Mouse (Mus musculus) hindbrain, postnatal 0 days (tissue): ENCODE results near the gene Umps. TPM values are rescaled to one million over a fixed set of nuclear protein-coding genes. Genes with fewer than 3 reads are reported as not detected.
A peak's percentile ranks its signal among the peaks of the same experiment; 100 is the strongest.

ENCODE experiments used
- ATAC-seq: fragments of 200-750 bp; cut with Nextera tagmentation; 2 replicates; pipeline ENCODE4 v1.8.0; 2017; ENCODE audit warnings: mild to moderate bottlenecking, moderate TSS enrichment, moderate library complexity
- DNase-seq: peaks from one replicate; pipeline ENCODE4 v3.0.0-alpha.2; 2015; ENCODE audit warnings: low spot score
- H3K27ac ChIP-seq: fragments of 300-500 bp; sonication (generic); 2 replicates; pipeline ENCODE4 v1.5.1; 2014; ENCODE audit warnings: mild to moderate bottlenecking
- H3K27me3 ChIP-seq: fragments of 300-500 bp; sonication (generic); 2 replicates; pipeline ENCODE4 v1.6.1; 2014; ENCODE audit warnings: low read length, mixed read lengths; ENCODE audit not compliant: insufficient read depth
- H3K36me3 ChIP-seq: fragments of 300-500 bp; sonication (generic); 2 replicates; pipeline ENCODE4 v1.6.1; 2014; ENCODE audit warnings: low read length, mixed read lengths; ENCODE audit not compliant: insufficient read depth
- H3K4me1 ChIP-seq: fragments of 300-500 bp; sonication (generic); 2 replicates; pipeline ENCODE4 v1.6.1; 2014; ENCODE audit warnings: antibody characterized with exemption, low read length, mixed read lengths; ENCODE audit not compliant: insufficient read depth
- H3K4me2 ChIP-seq: fragments of 300-500 bp; sonication (generic); 2 replicates; pipeline ENCODE4 v1.6.1; 2014; ENCODE audit warnings: low read depth, mild to moderate bottlenecking, low read length, moderate library complexity, mixed read lengths
- H3K4me3 ChIP-seq: fragments of 300-500 bp; sonication (generic); 2 replicates; pipeline ENCODE4 v1.5.1; 2014; ENCODE audit warnings: low read length
- H3K9ac ChIP-seq: fragments of 300-500 bp; sonication (generic); replicated peaks from 2 replicates; pipeline ENCODE4 v1.6.1; 2014; ENCODE audit warnings: mild to moderate bottlenecking, low read length, moderate library complexity, mixed read lengths
- H3K9me3 ChIP-seq: fragments of 300-500 bp; sonication (generic); 2 replicates; pipeline ENCODE4 v1.6.1; 2016; ENCODE audit warnings: low read length, mixed read lengths
- CTCF ChIP-seq: IDR thresholded peaks from 2 replicates; pipeline ENCODE4 v1.5.1; 2016; ENCODE audit warnings: antibody characterized with exemption, control low read depth, low read depth
- WGBS: fragments of 180-500 bp; shearing (Covaris S2); extraction: QIAGEN DNeasy Blood & Tissue Kit; methylation state at CpG from one replicate; pipeline ENCODE4 v1.1.7; 2014; 5-methylcytosine and 5-hydroxymethylcytosine counted together
- polyA plus RNA-seq: library from polyadenylated mRNA; unstranded; fragments of >200 nt; fragmentation: Nextera tagmentation; extraction: Ambion mirVana; gene quantifications from 2 replicates; pipeline ENCODE4 v1.2.1, GENCODE M21; 2015
- total RNA-seq: library from RNA; depleted of rRNA; stranded (reverse); fragments of >200 nt; gene quantifications from 2 replicates; pipeline ENCODE4 v1.2.3, GENCODE M21; 2014

The Umps gene
- total and polyA plus RNA-seq, 2 experiments from 2014 or later, result 23.6 to 23.7 TPM

DNA sequence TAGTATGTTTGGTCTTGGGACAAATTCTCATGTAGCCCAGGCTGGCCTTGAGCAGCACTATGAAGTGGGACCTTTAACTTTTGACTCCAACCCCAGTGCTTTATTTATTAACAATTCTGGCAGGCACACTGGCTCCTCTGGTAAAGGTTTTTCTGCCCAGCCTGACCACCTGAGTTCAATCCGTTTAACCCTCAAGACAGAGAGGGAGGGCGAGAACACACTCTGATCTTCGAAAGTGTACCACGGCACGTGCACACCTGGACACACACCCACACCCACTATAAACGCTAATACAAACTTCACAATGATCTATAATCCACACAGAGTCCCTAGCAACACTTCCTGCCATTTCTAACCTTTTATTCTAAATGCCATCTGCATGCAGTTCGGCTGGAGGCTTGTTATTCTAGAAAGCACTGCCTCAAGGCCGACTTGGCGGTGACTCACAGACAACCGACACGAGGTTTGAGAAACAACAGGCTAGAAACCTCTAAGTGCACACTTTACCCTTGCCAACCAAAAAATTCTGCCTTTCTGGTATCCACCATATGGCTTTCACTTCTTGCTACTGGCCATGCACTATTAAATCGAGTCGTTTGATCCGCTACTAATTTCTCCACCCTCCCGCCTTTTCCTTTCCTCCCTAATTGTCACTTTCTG, 830 bp downstream of the Umps start:
- H3K9ac ChIP-seq, result peak overlapping the region; percentile 78
- ATAC-seq (peak; percentile 1; the same call in 1 of the 2 replicates), DNase-seq (no peak)
- H3K4me2 ChIP-seq, result peak overlapping the region; percentile 93
- peak overlapping the region; percentile 67; the same call in 1 of the 2 replicates for H3K27ac ChIP-seq
- no peak for TF ChIP-seq CTCF
- no peaks in the 10 kb centered on the region for H3K9me3 ChIP-seq
- peak overlapping the region; percentile 88 for H3K4me3 ChIP-seq
- no peaks in the 10 kb centered on the region for H3K27me3 ChIP-seq
- peaks cover 15% of the 10 kb centered on the region for H3K36me3 ChIP-seq
- H3K4me1 ChIP-seq, result 0 out of 2 replicates have a peak, but pooled peaks cover 3% of the 10 kb centered on the region
- WGBS, result 14% methylated on average over 15 of the region's 15 CpGs

- WGBS, result 92% methylated on average over 6 of the region's 6 CpGs
- no peak for DNase-seq
- 0 out of 2 replicates have a peak, but pooled peaks cover 3% of the 10 kb centered on the region for H3K4me1 ChIP-seq
- H3K9ac ChIP-seq, result no peak overlapping the region
- no peaks in the 10 kb centered on the region for H3K27me3 ChIP-seq
- no peak overlapping the region for H3K4me3 ChIP-seq
- no peaks in the 10 kb centered on the region for H3K9me3 ChIP-seq
- TF ChIP-seq CTCF, result no peak
- no peak overlapping the region for H3K4me2 ChIP-seq
- no peak for ATAC-seq
- H3K27ac ChIP-seq, result no peak overlapping the region
- H3K36me3 ChIP-seq, result peaks cover 30% of the 10 kb centered on the region
Observed at GRCm38 (mm10) chr16:33963509-33963908, 3.3 kb downstream of the Umps start.

DNA sequence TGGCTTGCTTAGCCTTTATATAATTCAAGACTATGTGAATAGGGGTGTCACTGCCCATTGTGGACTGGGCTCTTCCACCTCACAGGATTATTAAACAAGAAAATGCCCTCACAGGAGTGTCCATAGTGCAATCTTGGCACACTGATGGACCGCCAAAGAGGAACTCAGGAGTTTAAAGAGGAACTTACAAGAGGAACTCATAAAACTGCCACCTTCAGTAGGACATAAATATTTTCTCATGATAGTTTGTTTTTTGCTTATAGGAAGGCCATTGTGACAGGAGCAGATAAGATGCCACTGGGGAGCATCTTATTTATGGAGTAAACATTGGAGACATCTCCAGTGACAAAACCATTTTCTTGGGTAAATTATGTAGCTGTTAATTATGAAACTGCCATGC, 12.0 kb downstream of the Umps start:
- no peak overlapping the region for H3K27ac ChIP-seq
- no peak overlapping the region for H3K9ac ChIP-seq
- WGBS, result 97% methylated on average over 1 of the region's 1 CpGs
- ATAC-seq (no peak), DNase-seq (no peak)
- no peak overlapping the region for H3K4me3 ChIP-seq
- TF ChIP-seq CTCF, result no peak
- no peaks in the 10 kb centered on the region for H3K9me3 ChIP-seq
- no peaks in the 10 kb centered on the region for H3K4me1 ChIP-seq
- peaks cover 42% of the 10 kb centered on the region for H3K36me3 ChIP-seq
- no peaks in the 10 kb centered on the region for H3K27me3 ChIP-seq
- H3K4me2 ChIP-seq, result no peak overlapping the region

DNA sequence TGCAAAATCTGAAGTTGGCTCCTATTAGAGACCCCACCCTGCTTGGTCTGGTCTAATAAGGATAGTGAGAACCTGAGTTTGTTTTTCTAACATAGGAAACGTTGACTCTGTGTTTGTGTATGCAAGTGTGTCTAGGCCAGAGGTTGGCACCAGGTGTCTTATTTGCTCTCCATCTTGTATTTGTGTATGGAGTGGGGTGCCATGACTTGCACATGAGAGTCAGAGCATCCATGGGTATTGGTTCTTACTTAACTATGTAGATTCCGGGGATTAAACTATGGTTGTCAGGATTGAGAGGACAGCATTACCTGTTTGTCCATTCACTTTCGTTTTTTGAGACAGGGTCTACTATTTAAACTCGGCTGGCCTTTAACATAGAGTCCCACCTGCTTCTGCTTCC, 13.8 kb downstream of the Umps start:
- Histone ChIP-seq H3K4me2 (no peak overlapping the region), H3K4me3 (no peak overlapping the region), H3K36me3 (peaks cover 36% of the 10 kb centered on the region), H3K9me3 (no peaks in the 10 kb centered on the region), H3K9ac (no peak overlapping the region), H3K27ac (no peak overlapping the region), H3K27me3 (no peaks in the 10 kb centered on the region), H3K4me1 (no peaks in the 10 kb centered on the region)
- no peak for TF ChIP-seq CTCF
- DNase-seq, result no peak
- 87% methylated on average over 4 of the region's 4 CpGs for WGBS
- ATAC-seq, result no peak

DNA sequence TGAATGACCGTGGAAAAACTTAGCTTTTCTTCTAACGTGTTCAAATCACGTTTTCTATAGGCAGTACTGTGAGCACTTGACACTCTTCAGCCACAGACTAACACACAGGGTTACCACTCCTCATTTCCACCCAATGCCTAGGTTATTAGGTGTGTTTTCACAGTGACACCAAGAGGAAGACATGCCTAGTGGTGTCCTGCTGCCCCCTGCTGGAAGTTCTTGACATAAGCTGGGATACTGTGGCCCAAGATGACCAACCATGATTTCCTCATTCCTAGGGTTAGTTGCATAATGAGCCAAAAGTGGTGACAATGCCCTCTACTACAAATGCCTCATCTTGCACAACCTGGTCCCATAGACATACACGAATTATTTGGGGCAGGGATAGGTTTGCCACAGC, 16.0 kb downstream of the Umps start:
- Histone ChIP-seq H3K4me3 (no peak overlapping the region), H3K36me3 (peaks cover 20% of the 10 kb centered on the region; the same call in 1 of the 2 replicates), H3K9me3 (no peaks in the 10 kb centered on the region), H3K4me1 (no peaks in the 10 kb centered on the region), H3K4me2 (no peak overlapping the region), H3K27me3 (no peaks in the 10 kb centered on the region), H3K9ac (no peak overlapping the region), H3K27ac (no peak overlapping the region)
- ATAC-seq, result peak; percentile 74
- WGBS, result 36% methylated on average over 4 of the region's 4 CpGs
- TF ChIP-seq CTCF, result peak; percentile 98
- peak; percentile 88 for DNase-seq

- TF ChIP-seq CTCF, result peak; percentile 40
- ATAC-seq (0 out of 2 replicates have a peak, but pooled peaks have one; percentile 7), DNase-seq (no peak)
- Histone ChIP-seq H3K36me3 (peaks cover 16% of the 10 kb centered on the region; the same call in 1 of the 2 replicates), H3K27me3 (no peaks in the 10 kb centered on the region), H3K4me1 (no peaks in the 10 kb centered on the region), H3K4me2 (no peak overlapping the region), H3K9me3 (no peaks in the 10 kb centered on the region), H3K9ac (no peak overlapping the region), H3K27ac (no peak overlapping the region), H3K4me3 (no peak overlapping the region)
- WGBS, result 86% methylated on average over 6 of the region's 6 CpGs
Observed at GRCm38 (mm10) chr16:33950386-33950785, 16.5 kb downstream of the Umps start.
